Mouse (Mus musculus): Measurements from ENCODE around the gene Prcc.
"Not testable (repeated sequence)": the region's sequence is repeated elsewhere in the genome, so short reads cannot be mapped to it uniquely, and the experiment has no call there.

Prcc gene

DNA sequence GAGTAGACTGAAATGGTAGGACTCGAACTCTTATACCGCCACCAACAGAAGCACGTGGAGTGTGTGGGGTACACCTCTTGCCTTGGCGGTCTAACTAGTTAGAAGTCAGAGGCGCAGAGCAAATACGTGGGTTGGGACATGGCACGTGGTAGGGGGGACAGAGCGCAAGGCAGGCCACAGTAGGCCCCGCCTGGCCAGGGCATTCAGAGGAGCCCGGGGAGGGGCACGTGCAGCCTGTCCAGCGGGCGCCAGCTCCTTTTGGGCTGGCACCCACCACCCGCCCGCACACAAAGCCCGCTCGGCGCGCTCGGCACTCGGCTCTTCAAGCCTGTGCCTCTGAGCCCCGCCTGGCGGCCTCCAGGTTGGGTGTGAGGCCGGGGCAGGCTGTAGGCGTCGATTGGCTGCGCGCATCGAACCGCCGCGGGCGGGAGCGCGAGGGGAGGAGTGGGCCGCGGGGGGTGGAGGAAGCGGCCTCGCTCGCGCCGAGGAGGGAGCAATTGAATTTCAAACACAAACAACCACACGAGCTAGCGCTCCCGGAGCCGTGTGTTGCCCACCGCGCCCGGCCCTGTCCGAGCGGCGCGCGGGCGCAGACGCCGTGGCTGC, 20.6 kb upstream of the Prcc start, which contains the start of gene Hdgf:
Hdgf (plus strand) TSS at position 442 of the 606 bp plus-strand sequence.
- peak; percentile 96 for DNase-seq (ENCODE audit: low spot score)

- DNase-seq (ENCODE audit: low spot score): no peak
These were observed 18.4 kb upstream of the Prcc start for GRCm38 (mm10) chr3:87903821-87904220.

GRCm38 (mm10) chr3:87901959-87902358, 16.6 kb upstream of the Prcc start:
- not testable (repeated sequence) for DNase-seq (ENCODE audit: low spot score)

DNA sequence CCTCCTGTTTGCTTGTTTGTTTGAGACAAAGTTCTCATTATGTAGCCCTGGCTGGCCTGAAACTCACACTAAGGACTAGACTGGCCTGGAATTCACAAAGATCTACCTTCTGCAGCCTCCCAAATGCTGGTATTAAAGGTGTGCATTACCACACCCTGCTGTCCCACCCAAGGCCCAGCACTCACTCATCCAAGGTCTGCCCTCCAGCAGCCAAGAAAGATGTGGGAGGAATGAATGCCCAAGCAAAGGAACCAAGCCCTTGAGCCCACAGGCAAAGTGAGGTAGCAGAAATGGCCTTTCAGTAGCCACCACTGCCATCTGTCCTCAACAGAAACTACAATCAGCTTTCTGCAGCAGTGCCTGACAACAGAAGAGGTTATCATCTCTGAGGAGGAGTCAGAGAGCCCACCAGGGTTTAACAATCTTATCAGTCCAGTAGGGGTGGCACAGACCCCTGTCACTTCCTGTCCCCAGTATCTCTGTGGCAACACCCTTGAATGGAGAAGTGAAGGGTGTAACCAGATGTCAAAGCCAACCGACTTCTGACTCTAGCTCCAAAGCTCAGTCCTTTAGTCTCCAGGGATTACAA, 15.7 kb upstream of the Prcc start:
- DNase-seq (ENCODE audit: low spot score): no peak

- no peak for DNase-seq (ENCODE audit: low spot score)
These were observed 14.4 kb upstream of the Prcc start for GRCm38 (mm10) chr3:87899776-87900175.

DNA sequence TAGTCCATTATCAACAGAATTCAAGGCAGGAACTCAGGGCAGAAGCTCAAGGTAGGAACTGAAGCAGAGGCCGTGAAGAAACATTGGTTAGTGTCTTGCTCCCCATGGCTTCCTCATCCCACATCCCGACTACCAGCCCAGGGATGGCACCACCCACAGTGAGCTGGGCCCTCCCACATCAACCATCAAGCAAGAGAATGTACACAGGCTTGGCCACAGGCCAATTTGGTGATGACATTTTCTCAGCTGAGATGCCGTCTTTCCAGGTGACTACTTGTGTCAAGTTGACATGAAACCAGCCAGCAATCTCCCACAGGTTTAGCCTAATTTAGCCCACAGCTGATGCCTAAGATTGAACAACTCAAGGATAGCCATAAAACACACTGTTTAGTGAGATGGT, 13.9 kb upstream of the Prcc start:
- no peak for DNase-seq (ENCODE audit: low spot score)

- no peak for DNase-seq (ENCODE audit: low spot score)
These were observed 8.0 kb upstream of the Prcc start for GRCm38 (mm10) chr3:87893367-87893905.

GRCm38 (mm10) chr3:87891481-87891880, 6.1 kb upstream of the Prcc start:
- no peak for DNase-seq (ENCODE audit: low spot score)

DNA sequence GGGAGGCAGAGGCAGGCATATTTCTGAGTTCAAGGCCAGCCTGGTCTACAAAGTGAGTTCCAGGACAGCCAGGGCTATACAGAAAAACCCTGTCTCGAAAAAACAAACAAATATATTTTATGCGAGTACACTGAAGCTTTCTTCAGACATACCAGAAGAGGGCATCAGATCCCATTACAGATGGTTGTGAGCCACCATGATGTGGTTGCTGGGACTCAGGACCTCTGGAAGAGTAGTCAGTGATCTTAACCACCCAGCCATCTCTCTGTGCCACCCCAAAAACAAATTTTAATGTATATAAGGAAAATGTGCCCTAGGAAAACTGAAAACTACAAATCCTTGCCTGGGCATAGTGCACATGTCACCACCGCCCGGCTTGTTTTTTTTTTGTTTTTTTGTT, 2.0 kb upstream of the Prcc start:
- not testable (repeated sequence) for DNase-seq (ENCODE audit: low spot score)

GRCm38 (mm10) chr3:87886416-87886815, 1.0 kb upstream of the Prcc start:
- DNase-seq (ENCODE audit: low spot score): no peak

- no peak for DNase-seq (ENCODE audit: low spot score)
These were observed 577 bp upstream of the Prcc start for GRCm38 (mm10) chr3:87886004-87886365.

GRCm38 (mm10) chr3:87884708-87885251, 628 bp downstream of the Prcc start:
- peak; percentile 24 for DNase-seq (ENCODE audit: low spot score)

DNA sequence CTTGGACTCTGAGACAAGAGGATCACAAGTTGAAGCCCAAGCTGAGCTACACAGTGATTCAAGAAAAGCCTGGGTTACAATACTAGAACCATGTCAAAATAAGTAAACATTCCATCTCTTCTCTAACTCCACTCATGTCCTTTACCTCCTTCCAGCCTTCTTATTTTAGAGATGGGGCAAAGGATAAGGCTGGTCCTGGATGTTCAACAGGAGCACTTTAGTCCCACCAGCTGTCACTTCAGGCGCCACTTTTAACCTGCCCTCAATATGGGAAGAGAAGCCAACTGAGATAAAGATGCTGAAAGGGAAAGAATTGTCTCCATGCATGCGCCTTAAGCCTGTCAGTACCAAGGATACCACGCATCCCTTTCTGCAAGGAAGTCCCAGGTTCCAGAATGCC, 1.1 kb downstream of the Prcc start:
- no peak for DNase-seq (ENCODE audit: low spot score)

- DNase-seq (ENCODE audit: low spot score): no peak
These were observed 7.7 kb downstream of the Prcc start for GRCm38 (mm10) chr3:87877730-87878129.

GRCm38 (mm10) chr3:87864111-87864510, 21.3 kb downstream of the Prcc start:
- DNase-seq (ENCODE audit: low spot score): not testable (repeated sequence)

DNA sequence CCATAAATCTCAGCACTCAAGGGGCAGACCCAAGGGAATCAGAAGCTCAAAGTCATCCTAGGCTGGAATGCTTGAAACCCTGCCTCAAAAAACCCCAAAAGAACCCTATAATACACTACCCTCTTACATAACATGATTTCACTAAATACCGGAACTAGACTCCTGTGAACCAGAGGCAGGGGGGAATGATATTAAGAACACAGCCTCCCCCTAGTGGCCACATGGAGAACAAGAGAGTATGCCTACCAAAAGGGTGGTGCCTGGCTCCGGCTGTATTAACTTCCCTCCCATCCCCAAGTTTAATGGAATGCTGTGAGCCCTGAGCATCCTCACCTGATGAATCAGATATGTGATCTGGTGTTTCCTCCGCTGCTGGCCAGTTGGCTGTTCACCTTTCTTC, 25.6 kb downstream of the Prcc start:
- DNase-seq (ENCODE audit: low spot score): no peak

DNA sequence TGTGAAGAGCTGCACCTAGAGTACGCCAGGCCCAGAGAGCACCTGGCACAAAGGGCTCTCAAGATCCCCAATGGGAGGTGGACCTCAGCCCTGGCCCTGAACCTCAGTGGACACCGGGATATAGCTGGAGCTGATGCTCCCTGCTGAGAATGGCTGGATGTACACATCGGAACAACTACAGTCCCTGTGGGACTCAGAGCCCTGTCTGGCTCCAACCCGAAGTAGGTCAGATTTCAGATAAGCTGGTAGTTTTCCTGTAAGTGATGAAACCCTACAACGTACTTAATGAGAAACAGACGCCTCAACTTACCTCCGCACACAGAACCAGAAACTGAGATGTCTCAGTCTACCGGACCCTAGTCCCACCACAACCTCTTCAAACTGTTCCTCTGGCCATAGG, 27.7 kb downstream of the Prcc start:
- no peak for DNase-seq (ENCODE audit: low spot score)

- DNase-seq (ENCODE audit: low spot score): no peak
These were observed 29.5 kb downstream of the Prcc start for GRCm38 (mm10) chr3:87855936-87856335.

DNA sequence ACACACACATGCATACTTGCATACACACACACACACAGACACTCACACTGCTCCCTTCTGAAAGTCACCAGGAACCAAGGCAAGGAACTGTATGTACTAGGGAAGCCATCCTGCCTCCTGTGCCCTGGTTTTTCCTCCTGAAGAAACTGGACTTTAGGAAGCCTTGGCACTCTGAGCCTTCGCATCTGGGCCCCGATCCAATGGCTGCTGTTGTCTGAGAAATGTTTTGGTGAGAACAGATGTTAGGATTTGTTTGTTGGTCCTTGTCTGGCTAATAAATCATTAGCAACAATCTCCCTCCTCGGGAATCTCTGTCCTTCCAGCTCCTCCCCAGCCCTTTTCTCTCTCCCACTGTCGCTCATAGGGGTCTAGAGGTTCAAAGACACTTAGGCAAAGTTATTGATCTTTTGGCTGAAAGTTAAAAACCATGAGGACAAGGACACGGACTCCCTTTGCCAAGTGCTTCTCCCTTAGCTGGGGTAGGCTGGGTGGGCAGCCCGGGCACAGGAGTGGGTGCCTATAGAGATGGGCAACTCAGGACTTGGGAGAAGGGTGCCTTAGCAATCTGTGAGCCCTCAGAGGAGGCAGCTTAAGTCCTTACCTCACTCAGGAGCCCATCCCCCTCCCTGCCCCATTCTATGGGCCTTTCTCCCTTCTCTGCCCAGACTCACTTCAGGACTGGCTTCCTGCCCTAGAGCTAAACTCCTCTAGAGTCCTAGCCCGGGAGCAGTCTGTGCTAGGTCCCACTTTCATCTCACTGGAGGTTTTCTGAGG, 30.4 kb downstream of the Prcc start:
- peak; percentile 57 for DNase-seq (ENCODE audit: low spot score)

GRCm38 (mm10) chr3:87849117-87849516, 36.3 kb downstream of the Prcc start:
- no peak for DNase-seq (ENCODE audit: low spot score)

- DNase-seq (ENCODE audit: low spot score): no peak
These were observed 37.7 kb downstream of the Prcc start for GRCm38 (mm10) chr3:87847680-87848079.

- no peak for DNase-seq (ENCODE audit: low spot score)
These were observed 38.7 kb downstream of the Prcc start, which contains the start of gene Sh2d2a for GRCm38 (mm10) chr3:87846650-87847110. Gene Sh2d2a (plus strand): TSS chr3:87846755.

DNA sequence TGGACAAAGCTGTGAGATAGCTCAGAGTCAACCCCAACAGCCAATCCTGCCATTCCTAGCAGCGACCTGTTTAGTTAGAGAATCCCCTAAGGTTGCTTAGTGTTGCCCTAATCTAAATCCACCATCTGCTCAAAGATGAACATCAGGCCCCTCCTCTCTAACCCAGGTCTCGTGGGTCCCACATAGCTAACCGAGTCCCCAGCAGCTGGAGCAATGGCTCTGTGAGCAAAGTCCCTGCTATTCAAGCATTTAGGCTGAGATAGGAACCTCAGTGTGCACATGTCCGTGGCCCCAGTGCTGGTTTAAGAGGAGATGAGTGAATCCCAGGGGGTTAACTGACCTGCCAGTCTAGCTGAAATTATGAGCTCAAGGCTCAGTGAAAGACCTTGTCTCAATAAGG, 39.2 kb downstream of the Prcc start:
- DNase-seq (ENCODE audit: low spot score): no peak
